In the genomic region with DNA sequence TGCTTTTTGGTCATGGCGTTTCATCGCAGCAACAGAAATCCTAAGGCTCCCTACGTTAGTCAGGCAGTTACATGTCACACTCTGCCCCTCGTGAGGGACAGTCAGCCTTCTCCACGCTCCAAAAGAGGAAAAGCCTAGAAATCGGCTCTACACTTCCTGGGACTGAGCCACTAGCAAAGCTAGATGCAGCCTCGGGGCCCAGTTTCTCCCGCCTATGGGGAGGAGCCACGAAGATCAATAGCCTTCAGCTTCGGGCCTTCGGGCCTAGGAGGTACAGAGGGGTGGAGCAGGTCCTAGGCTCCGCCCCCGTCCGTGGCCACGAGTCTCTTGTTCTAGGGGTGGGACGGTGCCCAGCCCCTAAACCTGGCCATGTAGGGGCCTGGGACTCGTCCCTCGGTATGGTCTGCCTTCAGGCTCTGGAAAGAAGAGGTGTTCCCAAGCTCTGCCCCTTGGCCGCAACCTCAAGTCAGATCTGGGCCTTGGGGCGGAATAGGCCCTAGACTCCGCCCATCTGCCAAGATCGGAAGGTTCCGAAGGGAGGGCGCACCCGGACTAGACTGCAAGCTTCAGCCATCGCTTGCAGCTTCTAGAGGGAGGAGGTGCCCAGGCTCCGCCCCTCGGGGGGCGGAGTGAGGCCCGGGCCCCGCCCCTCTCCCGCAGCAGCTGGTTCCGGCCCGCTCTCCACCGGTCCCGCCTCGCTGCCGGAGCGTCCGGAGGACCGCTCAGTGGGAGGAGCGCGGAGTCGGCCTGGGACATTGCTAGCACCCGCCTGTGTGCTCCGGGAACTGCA, we compare ENCODE assay signal across 7 mouse cellular contexts. TPM values are rescaled to one million over a fixed set of nuclear protein-coding genes. Genes with fewer than 3 reads are reported as not detected.
A peak's percentile ranks its signal among the peaks of the same experiment; 100 is the strongest.
DNase-seq lines count a peak whose midpoint lies in the region; ATAC-seq and TF ChIP-seq lines count a peak whose summit lies in the region.

A gene (plus strand): TSS at position 339 of the 790 bp plus-strand sequence.

- ATAC-seq in intestine, postnatal 0 days = peak; percentile 94
- ATAC-seq in midbrain, embryonic 12.5 days (ENCODE audit: low FRiP score, low read depth) = peak; percentile 97

- peak within 1 kb of the TSS; percentile 92 for H3K27ac ChIP-seq in embryonic facial prominence, embryonic 10.5 days (replicated peaks)
- peak within 1 kb of the TSS; percentile 94 for H3K27ac ChIP-seq in intestine, postnatal 0 days (ENCODE audit: low read depth, low read length)
- H3K27ac ChIP-seq in midbrain, embryonic 12.5 days (replicated peaks) = peak within 1 kb of the TSS; percentile 85
- peak within 1 kb of the TSS; percentile 94 for H3K27ac ChIP-seq in small intestine, adult 2 months (ENCODE audit: insufficient read depth, low read depth, low read length)

- peak; percentile 99 for DNase-seq in adrenal gland, postnatal 10 days
- peak; percentile 95 for DNase-seq in embryonic facial prominence, embryonic 10.5 days (ENCODE audit: low spot score)
- no peak for DNase-seq in gonadal fat pad, adult 2 months (ENCODE audit: low read depth)
- peak; percentile 94 for DNase-seq in left cerebral cortex, postnatal 4 days

- peak within 1 kb of the TSS; percentile 78 for H3K9ac ChIP-seq in intestine, postnatal 0 days (ENCODE audit: low read depth, low read length)
- peak within 1 kb of the TSS; percentile 76 for H3K9ac ChIP-seq in midbrain, embryonic 12.5 days (replicated peaks)

- no peaks in the 10 kb centered on the region for H3K36me3 ChIP-seq in embryonic facial prominence, embryonic 10.5 days (replicated peaks)
- no peaks in the 10 kb centered on the region for H3K36me3 ChIP-seq in intestine, postnatal 0 days (ENCODE audit: control insufficient read depth, insufficient read depth)
- no peaks in the 10 kb centered on the region for H3K36me3 ChIP-seq in midbrain, embryonic 12.5 days
- H3K36me3 ChIP-seq in small intestine, adult 2 months (ENCODE audit: control insufficient read depth, insufficient read depth, low read length) = 0 out of 2 replicates have a peak, but pooled peaks cover 2% of the 10 kb centered on the region

- no peaks in the 10 kb centered on the region for H3K27me3 ChIP-seq in embryonic facial prominence, embryonic 10.5 days (replicated peaks; ENCODE audit: low read depth, poor library complexity, severe bottlenecking)
- no peaks in the 10 kb centered on the region for H3K27me3 ChIP-seq in intestine, postnatal 0 days (replicated peaks; ENCODE audit: control insufficient read depth, insufficient read depth, low read length)
- no peaks in the 10 kb centered on the region for H3K27me3 ChIP-seq in midbrain, embryonic 12.5 days
- H3K27me3 ChIP-seq in small intestine, adult 2 months (ENCODE audit: control insufficient read depth, insufficient read depth, low read length) = no peaks in the 10 kb centered on the region

- peak within 1 kb of the TSS; percentile 82 for H3K4me2 ChIP-seq in intestine, postnatal 0 days (replicated peaks; ENCODE audit: low read depth)
- H3K4me2 ChIP-seq in midbrain, embryonic 12.5 days (replicated peaks) = peak within 1 kb of the TSS; percentile 75

- WGBS in embryonic facial prominence, embryonic 10.5 days = under 1% methylated on average over 46 of the region's 46 CpGs
- under 1% methylated on average over 45 of the region's 46 CpGs for WGBS in intestine, postnatal 0 days
- under 1% methylated on average over 46 of the region's 46 CpGs for whole genome bisulfite sequencing in midbrain, embryonic 12.5 days
- under 1% methylated on average over 46 of the region's 46 CpGs for WGBS in small intestine, adult 2 months

- no peaks in the 10 kb centered on the region for H3K9me3 ChIP-seq in embryonic facial prominence, embryonic 10.5 days
- no peaks in the 10 kb centered on the region for H3K9me3 ChIP-seq in intestine, postnatal 0 days (ENCODE audit: control insufficient read depth)
- H3K9me3 ChIP-seq in midbrain, embryonic 12.5 days = no peaks in the 10 kb centered on the region

- 0 out of 2 replicates have a peak, but pooled peaks have one; percentile 3 for TF ChIP-seq CTCF in intestine, postnatal 0 days (IDR thresholded peaks at IDR 0.05; ENCODE audit: low read depth)
- TF ChIP-seq CTCF in small intestine, adult 2 months (IDR thresholded peaks at IDR 0.05; ENCODE audit: extremely low read depth, insufficient read length, insufficient replicate concordance, low read depth, low read length) = no peak

- H3K4me3 ChIP-seq in embryonic facial prominence, embryonic 10.5 days = peak within 1 kb of the TSS; percentile 87
- peak within 1 kb of the TSS; percentile 81 for H3K4me3 ChIP-seq in intestine, postnatal 0 days (ENCODE audit: low read depth, low read length)
- peak within 1 kb of the TSS; percentile 85 for H3K4me3 ChIP-seq in midbrain, embryonic 12.5 days
- H3K4me3 ChIP-seq in small intestine, adult 2 months (ENCODE audit: low read depth, low read length) = peak within 1 kb of the TSS; percentile 80

- TF ChIP-seq POLR2A in small intestine, adult 2 months (IDR thresholded peaks at IDR 0.05; ENCODE audit: low read depth, low read length) = peak; percentile 89

- intact Hi-C loops in left cerebral cortex, postnatal 4 days (cut with DNase I) = no loop called here

- H3K4me1 ChIP-seq in embryonic facial prominence, embryonic 10.5 days = peaks cover 23% of the 10 kb centered on the region
- H3K4me1 ChIP-seq in intestine, postnatal 0 days (replicated peaks; ENCODE audit: control insufficient read depth, insufficient read depth, low read length) = peaks cover 13% of the 10 kb centered on the region
- peaks cover 20% of the 10 kb centered on the region for H3K4me1 ChIP-seq in midbrain, embryonic 12.5 days
- peaks cover 17% of the 10 kb centered on the region; the same call in 1 of the 2 replicates for H3K4me1 ChIP-seq in small intestine, adult 2 months (ENCODE audit: control insufficient read depth, insufficient read depth, insufficient read length, low read length)

RNA-seq across cellular contexts. Expression of the gene that starts here (rescaled TPM):
- total RNA-seq in adrenal gland, postnatal 10 days (2021) = 100 to 1,000 TPM; 130 to 174 TPM
- 49.8 and 52.4 TPM in 2 replicates for polyA plus RNA-seq in embryonic facial prominence, embryonic 10.5 days (2016; fragmentation: Nextera tagmentation; extraction: Ambion mirVana)
- polyA plus RNA-seq in gonadal fat pad, adult 2 months (2012; rRNA removed) = 143 and 158 TPM in 2 replicates
- 55.6 and 61.3 TPM in 2 replicates for polyA plus RNA-seq in intestine, postnatal 0 days (2015; fragmentation: Nextera tagmentation; extraction: Ambion mirVana)
- 10 to 100 TPM; 60.1 to 64.1 TPM for total RNA-seq in left cerebral cortex, postnatal 4 days (2021)
- 58.7 and 61.4 TPM in 2 replicates for polyA plus RNA-seq in midbrain, embryonic 12.5 days (2016; fragmentation: Nextera tagmentation; extraction: Ambion mirVana)
- polyA plus RNA-seq in small intestine, adult 2 months (2012; rRNA removed) = 26.2 and 58.2 TPM in 2 replicates
